Comparison of ENCODE assay signal across 11 mouse cellular contexts in genomic region chr12:12541076-12542070, GRCm38 (mm10).
A peak's percentile ranks its signal among the peaks of the same experiment; 100 is the strongest.
DNase-seq lines count a peak whose midpoint lies in the region; ATAC-seq lines count a peak whose summit lies in the region.
"Had no signal": no experiment of that assay in that cellular context is flagged by ENCODE, and none has a peak within 500 bp of the region (broad histone marks: within the 10 kb centered on the region; RNA-seq: fewer than 3 reads in every experiment).

No protein-coding gene starts in this region.

- H3K36me3 ChIP-seq in liver, embryonic 16.5 days (ENCODE audit: control insufficient read depth, insufficient read depth), result no peaks in the 10 kb centered on the region
- no peaks in the 10 kb centered on the region for H3K36me3 ChIP-seq in embryonic facial prominence, embryonic 10.5 days (replicated peaks)
- H3K36me3 ChIP-seq in neural tube, embryonic 12.5 days, result no peaks in the 10 kb centered on the region
- H3K36me3 ChIP-seq: embryonic facial prominence, embryonic 13.5 days; G1E; hindbrain, embryonic 15.5 days had no signal

- no peaks in the 10 kb centered on the region for H3K9me3 ChIP-seq in liver, embryonic 16.5 days (replicated peaks; ENCODE audit: control insufficient read depth, low read length)
- no peaks in the 10 kb centered on the region for H3K9me3 ChIP-seq in embryonic facial prominence, embryonic 10.5 days
- no peaks in the 10 kb centered on the region for H3K9me3 ChIP-seq in neural tube, embryonic 12.5 days
- H3K9me3 ChIP-seq: embryonic facial prominence, embryonic 13.5 days; hindbrain, embryonic 15.5 days had no signal

- no peak overlapping the region for H3K9ac ChIP-seq in liver, embryonic 16.5 days (ENCODE audit: low read depth, low read length)
- H3K9ac ChIP-seq in neural tube, embryonic 12.5 days, result no peak overlapping the region
- H3K9ac ChIP-seq: embryonic facial prominence, embryonic 13.5 days; hindbrain, embryonic 15.5 days had no signal

- H3K27me3 ChIP-seq in liver, embryonic 16.5 days (ENCODE audit: control insufficient read depth, insufficient read depth, low read depth, low read length), result no peaks in the 10 kb centered on the region
- H3K27me3 ChIP-seq in embryonic facial prominence, embryonic 10.5 days (replicated peaks; ENCODE audit: low read depth, poor library complexity, severe bottlenecking), result no peaks in the 10 kb centered on the region
- H3K27me3 ChIP-seq in neural tube, embryonic 12.5 days (replicated peaks), result no peaks in the 10 kb centered on the region
- H3K27me3 ChIP-seq: embryonic facial prominence, embryonic 13.5 days; hindbrain, embryonic 15.5 days had no signal

- 52% methylated on average over 13 of the region's 13 CpGs for WGBS in liver, embryonic 16.5 days (ENCODE audit: insufficient replicate concordance)
- 55% methylated on average over 13 of the region's 13 CpGs for WGBS in embryonic facial prominence, embryonic 10.5 days
- 44% methylated on average over 13 of the region's 13 CpGs for WGBS in neural tube, embryonic 12.5 days

- 0 out of 2 replicates have a peak, but pooled peaks have one; percentile 9 for ATAC-seq in liver, embryonic 16.5 days (ENCODE audit: low read depth)
- peak; percentile 50; the same call in 1 of the 2 replicates for ATAC-seq in neural tube, embryonic 12.5 days (ENCODE audit: low FRiP score, low read depth)

- H3K27ac ChIP-seq in liver, embryonic 16.5 days (ENCODE audit: low read length), result no peak overlapping the region
- 0 out of 2 replicates have a peak overlapping the region, but pooled peaks have one; percentile 7 for H3K27ac ChIP-seq in embryonic facial prominence, embryonic 10.5 days (replicated peaks)
- H3K27ac ChIP-seq in neural tube, embryonic 12.5 days, result no peak overlapping the region
- H3K27ac ChIP-seq: embryonic facial prominence, embryonic 13.5 days; hindbrain, embryonic 15.5 days had no signal

- no peaks in the 10 kb centered on the region for H3K4me1 ChIP-seq in liver, embryonic 16.5 days (ENCODE audit: control insufficient read depth, low read depth, low read length)
- peaks cover 7% of the 10 kb centered on the region for H3K4me1 ChIP-seq in embryonic facial prominence, embryonic 10.5 days
- peaks cover 8% of the 10 kb centered on the region; the same call in 1 of the 2 replicates for H3K4me1 ChIP-seq in neural tube, embryonic 12.5 days
- H3K4me1 ChIP-seq: embryonic facial prominence, embryonic 13.5 days had no signal

- H3K4me3 ChIP-seq in liver, embryonic 16.5 days (ENCODE audit: low read depth, low read length), result no peak overlapping the region
- H3K4me3 ChIP-seq in embryonic facial prominence, embryonic 10.5 days, result no peak overlapping the region
- H3K4me3 ChIP-seq in neural tube, embryonic 12.5 days, result no peak overlapping the region
- H3K4me3 ChIP-seq: embryonic facial prominence, embryonic 13.5 days; hindbrain, embryonic 15.5 days had no signal

- H3K4me2 ChIP-seq in liver, embryonic 16.5 days (ENCODE audit: low read depth, low read length), result no peak overlapping the region
- no peak overlapping the region for H3K4me2 ChIP-seq in neural tube, embryonic 12.5 days (replicated peaks)
- H3K4me2 ChIP-seq: embryonic facial prominence, embryonic 13.5 days; hindbrain, embryonic 15.5 days had no signal

- no peak for DNase-seq in liver
- DNase-seq in adrenal gland, postnatal 25 days, result peak; percentile 39
- peak; percentile 16 for DNase-seq in embryonic facial prominence, embryonic 10.5 days (ENCODE audit: low spot score)
- no peak for DNase-seq in thymus, postnatal 36 days
- no peak for DNase-seq in yolk sac, embryonic 10.5 days (ENCODE audit: low spot score)
- DNase-seq: thymus, postnatal 14 days had no signal

Comparison
In these comparisons a context has a peak if more than half of its experiments do, and no peak if none do; other contexts are left out.
1. DNase-seq: peak in adrenal gland, postnatal 25 days (single experiment) and embryonic facial prominence, embryonic 10.5 days (single experiment); none in liver (single experiment), thymus, postnatal 36 days (0 of 2) and yolk sac, embryonic 10.5 days (single experiment).